Mouse (Mus musculus) kidney, postnatal 4 days (tissue): ENCODE measurements around the gene Popdc2.

ENCODE experiments used
- DNase-seq, 2 experiments: peaks; one replicate each; pipeline ENCODE4 v3.0.0; 2021; ENCODE audit warnings: mixed read lengths in 2 of 2

Popdc2 gene

GRCm38 (mm10) chr16:38354185-38354913 lies 7.7 kb upstream of the Popdc2 start:
- DNase-seq: no peak

- no peak for DNase-seq
Observed at GRCm38 (mm10) chr16:38358256-38358812, 3.7 kb upstream of the Popdc2 start.

- DNase-seq: no peak
Observed at GRCm38 (mm10) chr16:38359241-38359640, 2.8 kb upstream of the Popdc2 start.

GRCm38 (mm10) chr16:38359857-38360256 lies 2.2 kb upstream of the Popdc2 start:
- no peak for DNase-seq

GRCm38 (mm10) chr16:38360317-38360716 lies 1.7 kb upstream of the Popdc2 start:
- DNase-seq: no peak

GRCm38 (mm10) chr16:38362493-38363255 lies 665 bp downstream of the Popdc2 start:
- no peak for DNase-seq

- DNase-seq: no peak
Observed at GRCm38 (mm10) chr16:38363256-38363595, 1.2 kb downstream of the Popdc2 start.

GRCm38 (mm10) chr16:38363657-38364056 lies 1.6 kb downstream of the Popdc2 start:
- DNase-seq: no peak

- no peak for DNase-seq
Observed at GRCm38 (mm10) chr16:38365390-38365789, 3.4 kb downstream of the Popdc2 start.

GRCm38 (mm10) chr16:38366231-38366630 lies 4.2 kb downstream of the Popdc2 start:
- DNase-seq: no peak

- peak; percentile 25 to 46 for DNase-seq
Observed at GRCm38 (mm10) chr16:38368336-38368735, 6.3 kb downstream of the Popdc2 start.

- no peak for DNase-seq
Observed at GRCm38 (mm10) chr16:38369000-38369399, 7.0 kb downstream of the Popdc2 start.

- no peak for DNase-seq
Observed at GRCm38 (mm10) chr16:38369431-38369830, 7.4 kb downstream of the Popdc2 start.

GRCm38 (mm10) chr16:38369992-38370484 lies 8.0 kb downstream of the Popdc2 start:
- no peak for DNase-seq

GRCm38 (mm10) chr16:38370633-38371374 lies 8.8 kb downstream of the Popdc2 start:
- no peak for DNase-seq

- no peak for DNase-seq
Observed at GRCm38 (mm10) chr16:38371705-38372296, 9.8 kb downstream of the Popdc2 start.

GRCm38 (mm10) chr16:38372876-38373275 lies 10.9 kb downstream of the Popdc2 start:
- no peak for DNase-seq

GRCm38 (mm10) chr16:38373439-38373838 lies 11.4 kb downstream of the Popdc2 start:
- no peak for DNase-seq

- DNase-seq: no peak
Observed at GRCm38 (mm10) chr16:38373941-38374340, 11.9 kb downstream of the Popdc2 start.

GRCm38 (mm10) chr16:38374379-38375140 lies 12.6 kb downstream of the Popdc2 start:
- peak; percentile 47 to 52 for DNase-seq

- DNase-seq: no peak
Observed at GRCm38 (mm10) chr16:38375182-38375581, 13.2 kb downstream of the Popdc2 start.
